Mouse (Mus musculus) MEL (cell line): ENCODE results near the gene Ppdpf. TPM values are rescaled to one million over a fixed set of nuclear protein-coding genes. Genes with fewer than 3 reads are reported as not detected.
A peak's percentile ranks its signal among the peaks of the same experiment; 100 is the strongest.

Source experiments
- DNase-seq: peaks from one replicate; pipeline ENCODE4 v3.0.0; 2011; ENCODE audit warnings: low read depth, low spot score
- H3K27ac ChIP-seq: 2 replicates; pipeline ENCODE4 v1.5.1; 2012; ENCODE audit warnings: low read depth, mild to moderate bottlenecking, control low read depth, low read length, moderate library complexity; ENCODE audit not compliant: control insufficient read depth
- H3K27me3 ChIP-seq, 2 experiments: fragments of 150-350 bp in 1 of 2; sonication (generic) in 1 of 2; 2 replicates each; pipeline ENCODE4 v1.6.1; 2012; ENCODE audit warnings: low read length in 2 of 2, mild to moderate bottlenecking in 2 of 2, improper control_type of control experiment in 1 of 2, moderate library complexity in 1 of 2; ENCODE audit not compliant: insufficient read depth in 2 of 2, control insufficient read depth in 1 of 2
- H3K36me3 ChIP-seq, 2 experiments: 2 replicates each; pipeline ENCODE4 v1.6.1; 2012 to 2014; ENCODE audit warnings: low read length in 2 of 2, improper control_type of control experiment in 1 of 2, inconsistent platforms in 1 of 2, mild to moderate bottlenecking in 1 of 2; ENCODE audit not compliant: insufficient read depth in 2 of 2, control insufficient read depth in 1 of 2
- H3K4me1 ChIP-seq, 2 experiments: fragments of 150-350 bp in 1 of 2; sonication (generic) in 1 of 2; 2 replicates each; pipeline ENCODE4 v1.6.1; 2012; ENCODE audit warnings: low read length in 2 of 2, improper control_type of control experiment in 1 of 2, mild to moderate bottlenecking in 1 of 2; ENCODE audit not compliant: insufficient read depth in 2 of 2, control insufficient read depth in 1 of 2
- H3K4me3 ChIP-seq, 2 experiments: fragments of 150-350 bp in 1 of 2; sonication (generic) in 1 of 2; 2 replicates each; pipeline ENCODE4 v1.5.1; 2012; ENCODE audit warnings: low read depth in 2 of 2, low read length in 2 of 2, mild to moderate bottlenecking in 2 of 2, moderate library complexity in 2 of 2, control low read depth in 1 of 2, improper control_type of control experiment in 1 of 2; ENCODE audit not compliant: control insufficient read depth in 1 of 2, insufficient read depth in 1 of 2
- H3K79me2 ChIP-seq: 2 replicates; pipeline ENCODE4 v1.6.1; 2012; ENCODE audit warnings: mild to moderate bottlenecking, low read length, moderate library complexity; ENCODE audit not compliant: control insufficient read depth, poor library complexity, insufficient read depth
- H3K9ac ChIP-seq: 2 replicates; pipeline ENCODE4 v1.6.1; 2012; ENCODE audit warnings: low read depth, mild to moderate bottlenecking, control low read depth, low read length, moderate library complexity; ENCODE audit not compliant: control insufficient read depth, poor library complexity, severe bottlenecking
- H3K9me3 ChIP-seq: fragments of 150-350 bp; sonication (generic); replicated peaks from 2 replicates; pipeline ENCODE4 v1.6.1; 2012; ENCODE audit warnings: mild to moderate bottlenecking, low read length, improper control_type of control experiment, moderate library complexity; ENCODE audit not compliant: insufficient read depth
- BHLHE40 ChIP-seq: IDR thresholded peaks from 2 replicates; pipeline ENCODE4 v1.6.1; 2012; ENCODE audit warnings: low read depth, mild to moderate bottlenecking, inconsistent platforms, low read length, improper control_type of control experiment, borderline replicate concordance
- CHD2 ChIP-seq: IDR thresholded peaks from 2 replicates; pipeline ENCODE4 v1.6.1; 2011; ENCODE audit warnings: low read length, improper control_type of control experiment
- CTCF ChIP-seq, 3 experiments: IDR thresholded peaks in 2 of 3; conservative IDR thresholded peaks in 1 of 3; 2 replicates each; pipeline ENCODE4 v1.5.1; 2011 to 2012; ENCODE audit warnings: low read length in 3 of 3, low read depth in 2 of 3, mild to moderate bottlenecking in 2 of 3, improper control_type of control experiment in 1 of 3, inconsistent platforms in 1 of 3, mixed read lengths in 1 of 3, moderate library complexity in 1 of 3; ENCODE audit not compliant: control insufficient read depth in 1 of 3, insufficient read depth in 1 of 3, poor library complexity in 1 of 3, severe bottlenecking in 1 of 3
- E2F4 ChIP-seq: IDR thresholded peaks from 2 replicates; pipeline ENCODE4 v1.6.1; 2011; ENCODE audit warnings: low read depth, low read length, improper control_type of control experiment, borderline replicate concordance
- ELF1 ChIP-seq: IDR thresholded peaks from 2 replicates; pipeline ENCODE4 v1.6.1; 2014; ENCODE audit warnings: low read depth, mild to moderate bottlenecking, inconsistent platforms, low read length, improper control_type of control experiment, moderate library complexity
- EP300 ChIP-seq, 2 experiments: IDR thresholded peaks; 2 replicates each; pipeline ENCODE4 v1.6.1; 2011; ENCODE audit warnings: improper control_type of control experiment in 2 of 2, low read length in 2 of 2, low read depth in 1 of 2, mild to moderate bottlenecking in 1 of 2
- ETS1 ChIP-seq: IDR thresholded peaks from 2 replicates; pipeline ENCODE4 v1.6.1; 2012; ENCODE audit warnings: low read depth, mild to moderate bottlenecking, inconsistent platforms, low read length, improper control_type of control experiment, moderate library complexity
- GABPA ChIP-seq: IDR thresholded peaks from 2 replicates; pipeline ENCODE4 v1.6.1; 2012; ENCODE audit warnings: low read depth, mild to moderate bottlenecking, inconsistent platforms, low read length, improper control_type of control experiment, moderate library complexity
- JUND ChIP-seq: IDR thresholded peaks from 2 replicates; pipeline ENCODE4 v1.6.1; 2011; ENCODE audit warnings: low read depth, mild to moderate bottlenecking, improper control_type of control experiment, low read length
- MAX ChIP-seq: IDR thresholded peaks from 2 replicates; pipeline ENCODE4 v1.6.1; 2011; ENCODE audit warnings: low read length, improper control_type of control experiment
- MAZ ChIP-seq: IDR thresholded peaks from 2 replicates; pipeline ENCODE4 v1.6.1; 2012; ENCODE audit warnings: low read depth, mild to moderate bottlenecking, inconsistent platforms, low read length, improper control_type of control experiment
- MYB ChIP-seq: IDR thresholded peaks from 2 replicates; pipeline ENCODE4 v1.6.1; 2011; ENCODE audit warnings: mild to moderate bottlenecking, low read depth, low read length, improper control_type of control experiment
- MYC ChIP-seq: IDR thresholded peaks from 2 replicates; pipeline ENCODE4 v1.6.1; 2011; ENCODE audit warnings: low read depth, mild to moderate bottlenecking, low read length, improper control_type of control experiment, moderate library complexity
- NRF1 ChIP-seq: IDR thresholded peaks from 2 replicates; pipeline ENCODE4 v1.6.1; 2014; ENCODE audit warnings: low read depth, mild to moderate bottlenecking, inconsistent platforms, low read length, improper control_type of control experiment, moderate library complexity; ENCODE audit not compliant: poor library complexity, insufficient read depth, severe bottlenecking
- POLR2A ChIP-seq, 2 experiments: IDR thresholded peaks; 2 replicates each; pipeline ENCODE4 v1.6.1; 2011 to 2012; ENCODE audit warnings: low read length in 2 of 2, mild to moderate bottlenecking in 2 of 2, control low read depth in 1 of 2, improper control_type of control experiment in 1 of 2, low read depth in 1 of 2, moderate library complexity in 1 of 2; ENCODE audit not compliant: control insufficient read depth in 1 of 2, insufficient read depth in 1 of 2, poor library complexity in 1 of 2
- POLR2AphosphoS5 ChIP-seq: IDR thresholded peaks from 2 replicates; pipeline ENCODE4 v1.6.1; 2012; ENCODE audit warnings: low read depth, borderline replicate concordance, mild to moderate bottlenecking, inconsistent platforms, low read length, moderate library complexity, mixed read lengths
- RAD21 ChIP-seq: IDR thresholded peaks from 2 replicates; pipeline ENCODE4 v1.6.1; 2011; ENCODE audit warnings: mild to moderate bottlenecking, low read depth, low read length, improper control_type of control experiment
- SIN3A ChIP-seq: IDR thresholded peaks from 2 replicates; pipeline ENCODE4 v1.6.1; 2012; ENCODE audit warnings: low read length, improper control_type of control experiment, inconsistent platforms
- TAL1 ChIP-seq: IDR thresholded peaks from 2 replicates; pipeline ENCODE4 v1.6.1; 2012; ENCODE audit warnings: mild to moderate bottlenecking, inconsistent platforms, low read length, moderate library complexity, mixed read lengths
- TBP ChIP-seq: IDR thresholded peaks from 2 replicates; pipeline ENCODE4 v1.8.0; 2011; ENCODE audit warnings: low read depth, low read length, improper control_type of control experiment
- TCF12 ChIP-seq: IDR thresholded peaks from 2 replicates; pipeline ENCODE4 v1.6.1; 2014; ENCODE audit warnings: low read depth, mild to moderate bottlenecking, inconsistent platforms, low read length, improper control_type of control experiment, moderate library complexity
- ZC3H11A ChIP-seq: IDR thresholded peaks from 2 replicates; pipeline ENCODE4 v1.6.1; 2012; ENCODE audit warnings: low read depth, mild to moderate bottlenecking, inconsistent platforms, low read length, improper control_type of control experiment
- polyA plus RNA-seq, 2 experiments: library from polyadenylated mRNA; stranded (reverse) in 1 of 2; unstranded in 1 of 2; fragments of >175 nt in 1 of 2; fragments of >200 nt in 1 of 2; gene quantifications; 2 replicates each; pipeline versions ENCODE4 v1.2.1 to v1.2.4; 2012; ENCODE audit warnings: low replicate concordance in 2 of 2, low read depth in 1 of 2; ENCODE audit not compliant: insufficient read length in 2 of 2, insufficient read depth in 1 of 2, missing spikeins in 1 of 2
- total RNA-seq: library from RNA; depleted of rRNA; stranded (reverse); fragments of 300-350 nt; gene quantifications from 2 replicates; pipeline ENCODE4 v1.2.3, GENCODE M21; 2012

Gene Ppdpf
- total and polyA plus RNA-seq, 3 experiments = 20.2 to 73.4 TPM; not detected in 1

GRCm38 (mm10) chr2:181191936-181192335 is 4.9 kb downstream of the Ppdpf start:
- TF ChIP-seq NRF1 (no peak), JUND (no peak), TBP (peak; percentile 78), POLR2A (IDR thresholded peaks at IDR 0.05; ENCODE audit: control insufficient read depth in 1 of 2, insufficient read depth in 1 of 2, low read depth in 1 of 2, low read length in 2 of 2, poor library complexity in 1 of 2) (no peak)
- no peaks in the 10 kb centered on the region for H3K36me3 ChIP-seq
- H3K4me1 ChIP-seq = no peaks in the 10 kb centered on the region
- H3K27me3 ChIP-seq = peaks cover 5 to 6% of the 10 kb centered on the region in 2 experiments; a peak in 3 of 4 replicates
- DNase-seq = no peak
- no peak overlapping the region for H3K4me3 ChIP-seq
- H3K79me2 ChIP-seq = no peaks in the 10 kb centered on the region; the same call in 1 of the 2 replicates
- H3K9me3 ChIP-seq = no peaks in the 10 kb centered on the region
- no peak overlapping the region for H3K27ac ChIP-seq
- H3K9ac ChIP-seq = no peak overlapping the region

- H3K9me3 ChIP-seq = no peaks in the 10 kb centered on the region
- no peaks in the 10 kb centered on the region for H3K79me2 ChIP-seq
- H3K27me3 ChIP-seq = peaks cover 6 to 8% of the 10 kb centered on the region in 2 experiments
- no peak overlapping the region for H3K9ac ChIP-seq
- H3K27ac ChIP-seq = no peak overlapping the region
- TF ChIP-seq TCF12 (no peak), ELF1 (no peak), MAX (no peak), ETS1 (no peak), JUND (no peak), EP300 (IDR thresholded peaks at IDR 0.05; ENCODE audit: low read depth in 1 of 2, low read length in 2 of 2) (no peak)
- TF ChIP-seq, all 39 proteins: peak for 0
- Histone ChIP-seq H3K4me1 (no peaks in the 10 kb centered on the region), H3K4me3 (no peak overlapping the region), H3K36me3 (no peaks in the 10 kb centered on the region)
- no peak for DNase-seq
Measured at GRCm38 (mm10) chr2:181193044-181193443, 6.0 kb downstream of the Ppdpf start.

GRCm38 (mm10) chr2:181196628-181197300 is 9.7 kb downstream of the Ppdpf start:
- TF ChIP-seq MAZ (no peak), NRF1 (no peak), RAD21 (no peak), TCF12 (no peak), TAL1 (no peak), POLR2A (IDR thresholded peaks at IDR 0.05; ENCODE audit: control insufficient read depth in 1 of 2, insufficient read depth in 1 of 2, low read depth in 1 of 2, low read length in 2 of 2, poor library complexity in 1 of 2) (no peak), ELF1 (no peak), EP300 (IDR thresholded peaks at IDR 0.05; ENCODE audit: low read depth in 1 of 2, low read length in 2 of 2) (no peak), ZC3H11A (no peak), CTCF (IDR thresholded peaks at IDR 0.05 in 2 of 3, conservative IDR thresholded peaks at IDR 0.05 in 1 of 3; ENCODE audit: control insufficient read depth in 1 of 3, insufficient read depth in 1 of 3, low read depth in 2 of 3, low read length in 3 of 3, poor library complexity in 1 of 3, severe bottlenecking in 1 of 3) (no peak), GABPA (no peak), E2F4 (no peak), BHLHE40 (no peak), MYB (no peak), CHD2 (no peak), POLR2AphosphoS5 (no peak), MYC (no peak), ETS1 (no peak), SIN3A (no peak)
- TF ChIP-seq, all 39 proteins: peak for 0
- Histone ChIP-seq H3K36me3 (no peaks in the 10 kb centered on the region), H3K4me3 (no peak overlapping the region), H3K27me3 (peaks cover 9 to 10% of the 10 kb centered on the region in 2 experiments), H3K9me3 (no peaks in the 10 kb centered on the region), H3K4me1 (no peaks in the 10 kb centered on the region), H3K27ac (no peak overlapping the region), H3K79me2 (no peaks in the 10 kb centered on the region), H3K9ac (no peak overlapping the region)
- DNase-seq = no peak
